Mouse (Mus musculus): ENCODE measurements around the gene Scamp3. TPM values are rescaled to one million over a fixed set of nuclear protein-coding genes. Genes with fewer than 3 reads are reported as not detected.
A peak's percentile ranks its signal among the peaks of the same experiment; 100 is the strongest.

Gene Scamp3
- polyA plus RNA-seq, 1 experiment from 2014 or later, result 168 TPM

DNA sequence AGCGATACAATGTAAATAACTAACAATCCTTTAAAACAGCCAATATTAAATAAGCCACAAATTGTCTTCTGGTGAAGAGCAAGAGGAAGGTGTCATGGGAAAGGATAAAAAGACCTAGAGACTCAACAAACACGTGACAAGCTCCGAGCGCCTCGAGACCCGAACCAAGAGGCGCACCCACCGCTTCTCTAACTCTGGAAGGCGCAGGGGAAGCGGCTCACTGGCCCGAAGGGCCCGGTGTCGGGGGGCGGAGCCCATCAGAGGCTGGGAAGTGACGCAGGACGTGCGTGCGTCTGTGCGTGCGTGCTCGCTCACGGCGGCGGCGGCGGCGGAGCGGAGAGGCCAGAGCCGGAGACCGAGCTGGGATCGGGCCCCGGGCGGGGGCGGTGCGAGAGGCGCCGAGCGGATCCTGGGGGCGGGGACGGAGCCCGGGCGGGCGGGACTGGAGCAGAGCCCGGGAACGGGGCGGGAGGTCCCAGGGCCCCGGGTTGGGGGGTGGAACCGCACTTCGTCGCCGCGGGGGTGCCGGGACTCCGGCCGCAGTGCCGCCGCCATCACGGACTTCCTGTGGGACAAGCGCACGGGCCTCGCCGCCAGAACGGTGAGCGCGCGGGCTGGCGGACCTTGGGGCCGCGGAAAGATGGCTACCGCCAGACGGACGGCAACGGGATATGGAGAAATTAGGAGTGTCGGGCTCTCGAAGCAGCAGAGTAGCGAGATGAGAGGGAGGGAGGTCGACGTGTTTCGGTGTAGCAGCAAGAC, 12.6 kb upstream of the Scamp3 start, which contains the start of gene Clk2:
Gene Clk2 (plus strand): TSS at position 290 of the 762 bp plus-strand sequence.
- Histone ChIP-seq H3K9ac (replicated peaks) (peak within 1 kb of the TSS; percentile 95), H3K4me1 (peaks cover 32% of the 10 kb centered on the region), H3K27ac (replicated peaks) (peak within 1 kb of the TSS; percentile 97), H3K27me3 (replicated peaks) (no peaks in the 10 kb centered on the region), H3K4me2 (peak within 1 kb of the TSS; percentile 73), H3K36me3 (peaks cover 27% of the 10 kb centered on the region), H3K9me3 (replicated peaks) (no peaks in the 10 kb centered on the region), H3K4me3 (replicated peaks) (peak within 1 kb of the TSS; percentile 94)
- peak; percentile 94 for ATAC-seq (ENCODE audit: low FRiP score)
- under 1% methylated on average over 76 of the region's 79 CpGs for WGBS

DNA sequence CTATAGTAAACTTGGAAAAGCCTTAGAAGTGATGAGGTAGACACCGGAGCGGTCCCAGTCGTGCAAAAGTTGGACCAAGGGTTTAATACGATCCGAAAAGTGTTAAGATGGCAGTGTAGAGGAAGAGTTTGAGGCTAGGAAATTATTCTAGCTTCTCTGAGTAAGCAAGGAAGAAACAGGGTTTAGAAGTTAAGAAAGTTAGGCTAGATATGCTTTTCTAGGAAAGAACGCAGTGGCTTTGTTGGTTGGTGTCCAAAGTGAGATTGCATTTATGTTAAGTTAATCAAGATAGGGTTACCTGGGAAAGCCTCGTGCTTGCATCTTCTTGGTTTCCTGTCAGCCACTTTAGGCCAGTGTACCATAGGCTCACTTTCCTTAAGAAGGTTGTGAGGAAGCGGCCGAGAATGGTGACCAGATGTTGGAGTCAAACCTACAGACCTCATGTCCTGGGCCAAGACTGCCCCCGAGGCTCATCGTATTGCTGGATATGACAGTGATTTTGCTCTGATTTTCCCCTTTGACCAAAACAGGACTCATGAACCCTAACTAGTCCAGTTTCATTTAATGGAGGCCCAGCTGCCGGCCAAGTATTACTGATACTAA, 11.9 kb upstream of the Scamp3 start:
- H3K36me3 ChIP-seq, result peaks cover 34% of the 10 kb centered on the region
- peaks cover 28% of the 10 kb centered on the region for H3K4me1 ChIP-seq
- H3K4me2 ChIP-seq, result peak overlapping the region; percentile 73
- no peaks in the 10 kb centered on the region for H3K9me3 ChIP-seq (replicated peaks)
- peak overlapping the region; percentile 97 for H3K27ac ChIP-seq (replicated peaks)
- peak overlapping the region; percentile 94 for H3K4me3 ChIP-seq (replicated peaks)
- ATAC-seq (ENCODE audit: low FRiP score), result no peak
- WGBS, result 26% methylated on average over 12 of the region's 12 CpGs
- H3K27me3 ChIP-seq (replicated peaks), result no peaks in the 10 kb centered on the region
- peak overlapping the region; percentile 95 for H3K9ac ChIP-seq (replicated peaks)

DNA sequence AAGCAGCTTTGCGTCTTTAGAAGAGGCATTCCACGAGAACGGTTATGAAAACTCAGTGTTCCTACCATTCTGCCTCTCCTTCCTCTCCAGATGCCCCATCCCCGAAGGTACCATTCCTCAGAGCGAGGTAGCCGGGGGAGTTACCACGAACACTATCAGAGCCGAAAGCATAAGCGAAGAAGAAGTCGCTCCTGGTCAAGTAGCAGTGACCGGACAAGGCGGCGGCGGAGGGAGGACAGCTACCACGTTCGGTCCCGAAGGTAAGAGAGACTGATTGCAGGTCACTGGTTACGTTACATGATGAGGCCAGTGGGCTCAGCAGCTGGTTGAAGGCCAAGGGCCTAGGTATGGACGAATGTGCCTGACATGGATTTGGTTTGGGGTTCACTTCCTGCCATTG, 10.3 kb upstream of the Scamp3 start:
- Histone ChIP-seq H3K4me3 (replicated peaks) (no peak overlapping the region), H3K9ac (replicated peaks) (no peak overlapping the region), H3K36me3 (peaks cover 48% of the 10 kb centered on the region), H3K9me3 (replicated peaks) (no peaks in the 10 kb centered on the region), H3K27ac (replicated peaks) (no peak overlapping the region), H3K4me2 (no peak overlapping the region), H3K4me1 (peaks cover 26% of the 10 kb centered on the region), H3K27me3 (replicated peaks) (no peaks in the 10 kb centered on the region)
- no peak for ATAC-seq (ENCODE audit: low FRiP score)
- WGBS, result 94% methylated on average over 19 of the region's 19 CpGs

DNA sequence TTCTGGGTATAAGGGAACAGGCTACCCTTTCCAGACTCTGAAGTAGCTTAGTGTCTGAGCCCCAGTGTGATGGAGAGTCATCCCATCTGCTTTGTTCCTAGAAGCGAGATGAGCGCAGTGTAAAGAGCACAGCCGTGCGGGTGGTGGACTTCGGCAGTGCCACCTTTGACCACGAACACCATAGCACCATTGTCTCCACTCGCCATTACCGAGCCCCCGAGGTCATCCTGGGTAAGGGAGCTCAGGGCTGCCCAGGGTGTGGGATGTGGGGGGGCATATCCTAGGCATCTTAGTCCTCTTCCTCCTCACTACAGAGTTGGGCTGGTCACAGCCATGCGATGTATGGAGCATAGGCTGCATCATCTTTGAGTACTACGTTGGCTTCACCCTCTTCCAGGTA, 2.4 kb upstream of the Scamp3 start:
- Histone ChIP-seq H3K4me1 (peaks cover 20% of the 10 kb centered on the region), H3K4me2 (no peak overlapping the region), H3K27me3 (replicated peaks) (no peaks in the 10 kb centered on the region), H3K9ac (replicated peaks) (no peak overlapping the region), H3K9me3 (replicated peaks) (no peaks in the 10 kb centered on the region), H3K4me3 (replicated peaks) (no peak overlapping the region), H3K36me3 (peaks cover 76% of the 10 kb centered on the region), H3K27ac (replicated peaks) (no peak overlapping the region)
- no peak for ATAC-seq (ENCODE audit: low FRiP score)
- WGBS, result 91% methylated on average over 11 of the region's 11 CpGs

DNA sequence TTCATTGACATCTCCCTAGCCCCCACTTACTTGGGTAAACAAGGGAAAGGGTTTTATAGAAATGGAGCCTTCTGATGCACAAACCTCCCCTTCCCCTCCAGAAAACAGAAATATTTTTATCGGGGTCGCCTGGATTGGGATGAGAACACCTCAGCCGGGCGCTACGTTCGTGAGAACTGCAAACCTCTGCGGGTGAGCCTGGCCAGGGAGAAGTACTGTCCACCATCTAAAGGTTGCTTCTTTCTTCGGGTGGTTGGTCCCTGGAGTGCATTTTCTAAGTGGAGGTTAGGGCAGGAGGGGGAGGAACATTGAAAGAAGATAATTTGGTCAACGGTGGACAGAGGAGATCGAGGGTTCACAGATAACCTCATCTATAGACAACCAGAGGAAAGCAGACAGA, 1.7 kb upstream of the Scamp3 start:
- 93% methylated on average over 10 of the region's 10 CpGs for WGBS
- ATAC-seq (ENCODE audit: low FRiP score), result no peak
- Histone ChIP-seq H3K27me3 (replicated peaks) (no peaks in the 10 kb centered on the region), H3K36me3 (peaks cover 76% of the 10 kb centered on the region), H3K9ac (replicated peaks) (no peak overlapping the region), H3K4me2 (no peak overlapping the region), H3K4me3 (replicated peaks) (no peak overlapping the region), H3K4me1 (peaks cover 20% of the 10 kb centered on the region), H3K9me3 (replicated peaks) (no peaks in the 10 kb centered on the region), H3K27ac (replicated peaks) (no peak overlapping the region)

DNA sequence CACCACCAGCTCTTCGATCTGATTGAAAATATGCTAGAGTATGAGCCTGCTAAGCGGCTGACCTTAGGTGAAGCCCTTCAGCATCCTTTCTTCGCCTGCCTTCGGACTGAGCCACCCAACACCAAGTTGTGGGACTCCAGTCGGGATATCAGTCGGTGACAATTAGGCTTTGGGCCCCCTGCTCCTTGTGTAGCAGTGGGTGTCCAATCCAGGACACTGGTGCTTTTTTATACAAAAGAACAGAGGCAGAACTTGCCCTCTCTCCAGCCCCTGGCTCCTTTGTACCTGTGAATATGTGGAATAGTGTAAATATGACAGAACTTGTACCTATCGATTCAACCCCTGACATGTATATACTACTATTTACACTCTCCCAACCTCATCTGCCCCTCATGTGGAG, 852 bp upstream of the Scamp3 start:
- Histone ChIP-seq H3K27me3 (replicated peaks) (no peaks in the 10 kb centered on the region), H3K27ac (replicated peaks) (no peak overlapping the region), H3K9ac (replicated peaks) (no peak overlapping the region), H3K4me2 (no peak overlapping the region), H3K4me1 (peaks cover 20% of the 10 kb centered on the region), H3K4me3 (replicated peaks) (no peak overlapping the region), H3K36me3 (peaks cover 77% of the 10 kb centered on the region), H3K9me3 (replicated peaks) (no peaks in the 10 kb centered on the region)
- WGBS, result 80% methylated on average over 7 of the region's 7 CpGs
- ATAC-seq (ENCODE audit: low FRiP score), result no peak

DNA sequence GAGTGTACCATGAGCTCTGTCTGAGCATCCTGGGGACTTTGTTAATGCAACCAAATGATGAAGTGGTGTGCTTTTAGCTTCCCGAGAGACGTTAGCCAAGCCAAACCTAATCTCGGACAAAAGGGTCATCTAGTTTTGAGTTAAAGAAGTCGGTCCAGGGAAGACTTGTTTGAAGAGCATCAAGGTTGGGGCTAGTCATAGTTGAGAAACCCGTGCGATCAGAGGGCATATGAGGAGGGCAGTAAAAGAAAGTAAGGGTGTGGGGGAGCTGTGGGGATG, 773 bp downstream of the Scamp3 start:
- H3K4me3 ChIP-seq (replicated peaks), result peak overlapping the region; percentile 76
- peaks cover 70% of the 10 kb centered on the region for H3K36me3 ChIP-seq
- peak overlapping the region; percentile 77 for H3K9ac ChIP-seq (replicated peaks)
- no peaks in the 10 kb centered on the region for H3K27me3 ChIP-seq (replicated peaks)
- no peaks in the 10 kb centered on the region for H3K9me3 ChIP-seq (replicated peaks)
- no peak for ATAC-seq (ENCODE audit: low FRiP score)
- peak overlapping the region; percentile 90 for H3K4me2 ChIP-seq
- 7% methylated on average over 6 of the region's 6 CpGs for WGBS
- peaks cover 26% of the 10 kb centered on the region for H3K4me1 ChIP-seq
- peak overlapping the region; percentile 87 for H3K27ac ChIP-seq (replicated peaks)

DNA sequence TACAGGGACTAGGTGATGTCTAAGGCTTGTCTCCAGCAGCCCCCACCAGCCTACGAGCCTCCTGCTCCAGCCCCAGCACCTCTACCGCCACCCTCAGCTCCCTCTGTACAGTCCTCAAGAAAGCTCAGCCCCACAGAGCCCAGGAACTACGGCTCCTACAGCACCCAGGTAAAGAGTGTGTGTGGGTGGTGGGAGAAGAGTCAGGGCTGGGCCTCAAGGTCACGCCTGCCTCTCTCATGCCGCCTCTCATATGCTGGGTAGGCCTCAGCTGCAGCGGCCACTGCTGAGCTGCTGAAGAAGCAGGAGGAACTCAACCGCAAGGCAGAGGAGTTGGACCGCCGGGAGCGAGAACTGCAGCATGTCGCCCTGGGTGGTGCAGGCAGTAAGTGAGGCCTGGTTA, 1.8 kb downstream of the Scamp3 start:
- Histone ChIP-seq H3K9ac (replicated peaks) (0 out of 2 replicates have a peak overlapping the region, but pooled peaks have one; percentile 77), H3K36me3 (peaks cover 60% of the 10 kb centered on the region), H3K4me3 (replicated peaks) (no peak overlapping the region), H3K4me2 (0 out of 2 replicates have a peak overlapping the region, but pooled peaks have one; percentile 13), H3K27ac (replicated peaks) (no peak overlapping the region), H3K4me1 (peaks cover 33% of the 10 kb centered on the region), H3K27me3 (replicated peaks) (no peaks in the 10 kb centered on the region), H3K9me3 (replicated peaks) (no peaks in the 10 kb centered on the region)
- 94% methylated on average over 11 of the region's 11 CpGs for WGBS
- ATAC-seq (ENCODE audit: low FRiP score), result no peak

DNA sequence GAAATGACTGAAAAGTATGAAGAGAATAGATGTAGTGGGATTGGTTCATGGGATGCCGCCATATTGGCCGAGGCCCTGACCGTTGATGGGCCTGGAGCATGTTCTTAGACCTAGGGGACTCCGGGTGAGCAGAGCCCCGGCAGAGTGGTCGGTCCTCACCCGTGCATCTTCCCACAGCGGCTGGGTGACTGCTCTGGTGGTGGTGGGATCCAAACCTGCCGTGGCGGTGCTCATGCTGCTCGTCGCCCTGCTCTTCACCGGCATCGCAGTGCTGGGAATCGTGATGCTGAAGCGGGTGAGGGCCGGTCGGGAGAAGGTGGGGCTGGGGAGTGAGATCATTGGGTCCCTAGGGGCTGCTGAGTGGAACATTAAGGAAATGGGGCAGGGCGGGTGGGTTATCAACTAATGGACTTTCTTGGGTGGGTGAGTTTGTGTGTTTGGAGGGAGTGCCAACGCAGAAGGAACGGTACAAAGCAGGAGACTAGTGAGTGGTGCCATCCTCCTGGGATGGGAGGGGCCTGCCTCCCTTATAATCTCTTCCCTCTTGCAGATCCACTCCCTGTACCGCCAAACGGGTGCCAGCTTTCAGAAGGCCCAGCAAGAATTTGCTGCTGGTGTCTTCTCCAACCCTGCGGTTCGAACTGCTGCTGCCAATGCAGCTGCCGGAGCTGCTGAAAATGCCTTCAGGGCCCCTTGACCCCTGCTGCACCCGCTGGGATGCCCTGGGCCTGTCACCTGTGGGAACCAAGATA, 4.7 kb downstream of the Scamp3 start:
- Histone ChIP-seq H3K36me3 (peaks cover 35% of the 10 kb centered on the region), H3K27me3 (replicated peaks) (no peaks in the 10 kb centered on the region), H3K9ac (replicated peaks) (no peak overlapping the region), H3K9me3 (replicated peaks) (no peaks in the 10 kb centered on the region), H3K4me1 (peaks cover 49% of the 10 kb centered on the region), H3K4me3 (replicated peaks) (no peak overlapping the region), H3K27ac (replicated peaks) (peak overlapping the region; percentile 95; the same call in 1 of the 2 replicates), H3K4me2 (no peak overlapping the region)
- 95% methylated on average over 27 of the region's 27 CpGs for WGBS
- ATAC-seq (ENCODE audit: low FRiP score), result no peak

DNA sequence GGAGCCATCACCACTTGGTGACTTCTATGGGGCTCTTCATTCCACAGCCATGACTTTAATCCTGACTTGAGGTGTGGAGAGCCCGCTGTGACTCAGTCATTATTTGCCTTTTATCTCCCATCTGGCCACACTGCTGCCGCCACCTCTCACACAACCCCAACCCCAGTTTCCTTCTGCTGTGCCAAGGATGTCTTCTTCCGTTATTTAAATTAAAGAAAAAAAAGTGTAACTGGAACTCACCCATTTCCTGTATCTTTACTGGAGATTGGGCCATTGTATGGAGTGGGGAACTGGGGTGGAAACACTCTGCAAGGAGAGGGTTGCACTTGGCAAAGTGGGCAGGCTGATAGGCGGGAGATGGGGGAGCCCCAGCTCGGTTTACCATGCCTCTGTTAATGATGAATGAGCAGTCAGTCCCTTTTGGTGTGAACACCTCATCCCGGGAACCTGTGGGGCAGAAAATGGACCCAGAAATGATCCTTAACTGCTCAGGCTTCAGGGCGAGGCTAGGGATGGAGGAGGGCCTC, 5.3 kb downstream of the Scamp3 start:
- Histone ChIP-seq H3K4me3 (replicated peaks) (peak overlapping the region; percentile 62), H3K9me3 (replicated peaks) (no peaks in the 10 kb centered on the region), H3K27ac (replicated peaks) (peak overlapping the region; percentile 95), H3K9ac (replicated peaks) (no peak overlapping the region; the same call in 1 of the 2 replicates), H3K36me3 (peaks cover 41% of the 10 kb centered on the region), H3K4me1 (peaks cover 48% of the 10 kb centered on the region), H3K27me3 (replicated peaks) (no peaks in the 10 kb centered on the region), H3K4me2 (peak overlapping the region; percentile 97)
- ATAC-seq (ENCODE audit: low FRiP score), result peak; percentile 6
- 51% methylated on average over 7 of the region's 7 CpGs for WGBS

DNA sequence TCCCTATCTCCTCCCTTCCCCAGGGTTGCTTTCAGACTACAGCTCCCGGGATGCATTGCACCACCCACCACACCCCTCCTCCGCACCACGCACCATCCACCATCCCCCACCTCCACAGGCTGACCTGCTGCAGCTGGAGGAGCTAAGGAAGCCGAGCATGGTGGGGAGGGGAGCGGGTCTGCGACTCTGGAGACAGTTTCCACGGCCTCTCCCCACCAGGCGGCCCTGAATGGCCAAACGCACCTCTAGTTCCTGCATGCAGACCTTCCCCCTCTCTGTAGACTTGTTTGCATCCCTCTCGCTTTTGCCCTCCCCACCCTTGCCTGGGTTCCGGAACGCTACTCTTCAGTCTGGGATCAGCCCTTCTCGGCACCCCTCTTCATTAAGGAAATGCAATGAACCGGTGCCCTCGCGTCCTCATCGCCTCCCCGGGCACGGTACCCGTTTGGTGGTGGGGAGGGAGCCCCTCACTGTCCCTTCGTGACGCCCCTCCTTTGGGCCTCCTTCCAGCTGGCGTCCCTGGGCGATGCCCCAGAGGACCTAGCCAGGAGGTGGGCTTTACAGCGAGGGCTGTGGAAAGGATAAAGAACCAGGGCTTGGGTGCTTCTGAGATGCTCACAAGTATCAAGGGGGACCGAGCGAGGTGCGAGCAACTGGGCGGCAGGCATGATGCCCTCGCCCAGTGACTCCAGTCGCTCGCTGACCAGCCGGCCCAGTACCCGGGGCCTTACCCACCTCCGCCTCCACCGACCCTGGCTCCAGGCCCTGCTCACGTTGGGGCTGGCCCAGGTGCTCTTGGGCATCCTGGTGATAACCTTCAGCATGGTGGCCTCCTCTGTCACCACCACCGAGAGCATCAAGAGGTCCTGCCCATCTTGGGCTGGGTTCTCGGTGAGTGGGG, 6.0 kb downstream of the Scamp3 start, which contains the start of gene Fam189b:
Gene Fam189b (plus strand): TSS at position 86 of the 901 bp plus-strand sequence.
- Histone ChIP-seq H3K4me3 (replicated peaks) (peak within 1 kb of the TSS; percentile 62), H3K9ac (replicated peaks) (peak within 1 kb of the TSS; percentile 94), H3K9me3 (replicated peaks) (no peaks in the 10 kb centered on the region), H3K27ac (replicated peaks) (peak within 1 kb of the TSS; percentile 95), H3K4me2 (peak within 1 kb of the TSS; percentile 97), H3K36me3 (peaks cover 48% of the 10 kb centered on the region), H3K4me1 (peaks cover 43% of the 10 kb centered on the region), H3K27me3 (replicated peaks) (no peaks in the 10 kb centered on the region)
- WGBS, result 5% methylated on average over 39 of the region's 39 CpGs
- peak; percentile 94 for ATAC-seq (ENCODE audit: low FRiP score)
